Mouse (Mus musculus) midbrain, embryonic 16.5 days (tissue): ENCODE measurements at regions not wholly inside any gene's neighbourhood (a gene's known extent, or its start where the extent isn't known, plus 50 kb on each side); places are given as distances from the start of the nearest gene placed in this dataset.
A peak's percentile ranks its signal among the peaks of the same experiment; 100 is the strongest.

Source experiments
- ATAC-seq: fragments of 200-750 bp; cut with Nextera tagmentation; 2 replicates; pipeline ENCODE4 v1.8.0; 2017; ENCODE audit warnings: moderate TSS enrichment
- H3K27ac ChIP-seq: fragments of 300-500 bp; sonication (generic); 2 replicates; pipeline ENCODE4 v1.5.1; 2014; ENCODE audit warnings: mild to moderate bottlenecking, low read length, mixed read lengths
- H3K27me3 ChIP-seq: fragments of 300-500 bp; sonication (generic); 2 replicates; pipeline ENCODE4 v1.6.1; 2014; ENCODE audit warnings: low read depth, low read length, mixed read lengths; ENCODE audit not compliant: control insufficient read depth, insufficient read depth
- H3K36me3 ChIP-seq: fragments of 300-500 bp; sonication (generic); 2 replicates; pipeline ENCODE4 v1.6.1; 2014; ENCODE audit warnings: mild to moderate bottlenecking, low read length, moderate library complexity, mixed read lengths; ENCODE audit not compliant: control insufficient read depth, insufficient read depth
- H3K4me1 ChIP-seq: fragments of 300-500 bp; sonication (generic); 2 replicates; pipeline ENCODE4 v1.6.1; 2014; ENCODE audit warnings: mild to moderate bottlenecking, low read length, mixed read lengths; ENCODE audit not compliant: control insufficient read depth, insufficient read depth
- H3K4me2 ChIP-seq: fragments of 300-500 bp; sonication (generic); 2 replicates; pipeline ENCODE4 v1.6.1; 2014; ENCODE audit warnings: mild to moderate bottlenecking, low read length, mixed read lengths
- H3K4me3 ChIP-seq: fragments of 300-500 bp; sonication (generic); 2 replicates; pipeline ENCODE4 v1.5.1; 2014; ENCODE audit warnings: low read depth, mild to moderate bottlenecking, low read length, moderate library complexity, mixed read lengths
- H3K9ac ChIP-seq: fragments of 300-500 bp; sonication (generic); 2 replicates; pipeline ENCODE4 v1.6.1; 2014; ENCODE audit warnings: low read depth, low read length, mixed read lengths
- H3K9me3 ChIP-seq: fragments of 300-500 bp; sonication (generic); replicated peaks from 2 replicates; pipeline ENCODE4 v1.6.1; 2014; ENCODE audit warnings: mild to moderate bottlenecking, low read length, mixed read lengths; ENCODE audit not compliant: control insufficient read depth, poor library complexity, severe bottlenecking
- WGBS: fragments of 180-500 bp; shearing (Covaris S2); extraction: QIAGEN DNeasy Blood & Tissue Kit; methylation state at CpG from one replicate; pipeline ENCODE4 v1.1.7; 2014; 5-methylcytosine and 5-hydroxymethylcytosine counted together

- Histone ChIP-seq H3K27me3 (no peaks in the 10 kb centered on the region), H3K4me2 (peak overlapping the region; percentile 57), H3K36me3 (no peaks in the 10 kb centered on the region), H3K4me1 (peaks cover 24% of the 10 kb centered on the region), H3K9me3 (no peaks in the 10 kb centered on the region), H3K9ac (no peak overlapping the region), H3K27ac (peak overlapping the region; percentile 6), H3K4me3 (no peak overlapping the region)
- ATAC-seq: peak; percentile 73; the same call in 1 of the 2 replicates
- WGBS: 25% methylated on average over 18 of the region's 18 CpGs
Observed at GRCm38 (mm10) chr5:105974576-105975177, 98.3 kb downstream of the Zfp326 start.
